Mouse (Mus musculus): ENCODE measurements at regions not wholly inside any gene's neighbourhood (a gene's known extent, or its start where the extent isn't known, plus 50 kb on each side); places are given as distances from the start of the nearest gene placed in this dataset. TPM values are rescaled to one million over a fixed set of nuclear protein-coding genes. Genes with fewer than 3 reads are reported as not detected.

GRCm38 (mm10) chr4:30675911-30676310 is 1288.0 kb upstream of the Map3k7 start:
- DNase-seq (ENCODE audit: low spot score) (no peak), ATAC-seq (replicated peaks; ENCODE audit: low FRiP score) (peak; percentile 63; the same call in 1 of the 2 replicates)
- H3K4me3 ChIP-seq (ENCODE audit: low read depth, low read length) = no peak overlapping the region
- no peaks in the 10 kb centered on the region for H3K4me1 ChIP-seq (replicated peaks; ENCODE audit: control insufficient read depth, insufficient read depth, low read length)
- no peaks in the 10 kb centered on the region for H3K27me3 ChIP-seq (ENCODE audit: control insufficient read depth, insufficient read depth, low read length)
- H3K9me3 ChIP-seq (ENCODE audit: control insufficient read depth, low read length) = no peaks in the 10 kb centered on the region
- H3K36me3 ChIP-seq (ENCODE audit: control insufficient read depth, insufficient read depth, low read length) = no peaks in the 10 kb centered on the region
- 36% methylated on average over 3 of the region's 3 CpGs for WGBS
- H3K9ac ChIP-seq (ENCODE audit: low read length) = no peak overlapping the region
- peak overlapping the region; percentile 12; the same call in 1 of the 2 replicates for H3K27ac ChIP-seq (ENCODE audit: low read depth, low read length)
- H3K4me2 ChIP-seq (ENCODE audit: low read depth, low read length, severe bottlenecking) = no peak overlapping the region

GRCm38 (mm10) chr4:30677056-30677455 is 1286.8 kb upstream of the Map3k7 start:
- Histone ChIP-seq H3K27ac (ENCODE audit: low read depth, low read length) (no peak overlapping the region), H3K9me3 (ENCODE audit: control insufficient read depth, low read length) (no peaks in the 10 kb centered on the region), H3K4me3 (ENCODE audit: low read depth, low read length) (no peak overlapping the region), H3K4me2 (ENCODE audit: low read depth, low read length, severe bottlenecking) (no peak overlapping the region), H3K27me3 (ENCODE audit: control insufficient read depth, insufficient read depth, low read length) (no peaks in the 10 kb centered on the region), H3K36me3 (ENCODE audit: control insufficient read depth, insufficient read depth, low read length) (no peaks in the 10 kb centered on the region), H3K4me1 (replicated peaks; ENCODE audit: control insufficient read depth, insufficient read depth, low read length) (no peaks in the 10 kb centered on the region), H3K9ac (ENCODE audit: low read length) (no peak overlapping the region)
- DNase-seq (ENCODE audit: low spot score) = no peak
- WGBS = 9% methylated on average over 2 of the region's 2 CpGs
- peak; percentile 89 for ATAC-seq (replicated peaks; ENCODE audit: low FRiP score)

GRCm38 (mm10) chr4:30682394-30682793 is 1281.5 kb upstream of the Map3k7 start:
- Histone ChIP-seq H3K4me1 (replicated peaks; ENCODE audit: control insufficient read depth, insufficient read depth, low read length) (no peaks in the 10 kb centered on the region), H3K36me3 (ENCODE audit: control insufficient read depth, insufficient read depth, low read length) (no peaks in the 10 kb centered on the region), H3K9me3 (ENCODE audit: control insufficient read depth, low read length) (no peaks in the 10 kb centered on the region), H3K27me3 (ENCODE audit: control insufficient read depth, insufficient read depth, low read length) (no peaks in the 10 kb centered on the region), H3K4me3 (ENCODE audit: low read depth, low read length) (no peak overlapping the region), H3K9ac (ENCODE audit: low read length) (no peak overlapping the region), H3K4me2 (ENCODE audit: low read depth, low read length, severe bottlenecking) (no peak overlapping the region), H3K27ac (ENCODE audit: low read depth, low read length) (no peak overlapping the region)
- DNase-seq (ENCODE audit: low spot score) = no peak
- no peak for ATAC-seq (replicated peaks; ENCODE audit: low FRiP score)
- WGBS = 86% methylated on average over 6 of the region's 6 CpGs

GRCm38 (mm10) chr4:30713378-30714001 is 1250.4 kb upstream of the Map3k7 start:
- Histone ChIP-seq H3K27ac (ENCODE audit: low read depth, low read length) (no peak overlapping the region), H3K27me3 (ENCODE audit: control insufficient read depth, insufficient read depth, low read length) (no peaks in the 10 kb centered on the region), H3K4me3 (ENCODE audit: low read depth, low read length) (no peak overlapping the region), H3K4me1 (replicated peaks; ENCODE audit: control insufficient read depth, insufficient read depth, low read length) (no peaks in the 10 kb centered on the region), H3K4me2 (ENCODE audit: low read depth, low read length, severe bottlenecking) (no peak overlapping the region), H3K9ac (ENCODE audit: low read length) (no peak overlapping the region), H3K36me3 (ENCODE audit: control insufficient read depth, insufficient read depth, low read length) (no peaks in the 10 kb centered on the region), H3K9me3 (ENCODE audit: control insufficient read depth, low read length) (no peaks in the 10 kb centered on the region)
- WGBS = 54% methylated on average over 3 of the region's 3 CpGs
- ATAC-seq (replicated peaks; ENCODE audit: low FRiP score) (no peak), DNase-seq (ENCODE audit: low spot score) (no peak)

Small RNA genes in the stretch of these regions (microRNA-seq; reads per million reads assigned to microRNA genes)
- gene Gm22831 (ENCODE audit: insufficient number of aligned reads) = not detected

Data from forebrain, embryonic 11.5 days (tissue).